Mouse (Mus musculus): ENCODE data around the gene Porcn.

DNA sequence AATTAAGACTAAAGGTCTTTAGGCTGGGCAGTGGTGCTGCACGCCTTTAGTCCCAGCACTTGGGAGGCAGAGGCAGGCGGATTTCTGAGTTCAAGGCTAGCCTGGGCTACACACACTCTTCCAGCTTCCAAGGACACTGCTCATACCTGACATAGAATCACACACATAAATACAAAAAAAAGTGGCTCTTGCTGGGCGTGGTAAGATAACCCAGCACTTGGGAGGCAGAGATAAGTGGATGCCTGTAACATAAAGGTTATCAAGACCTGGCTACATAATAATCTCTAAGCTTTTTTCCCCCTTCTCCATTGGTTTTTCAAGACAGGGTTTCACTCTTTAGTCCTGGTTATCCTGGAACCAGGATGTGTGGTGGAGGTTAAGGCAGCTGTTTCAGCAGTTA, 27.3 kb upstream of the Porcn start:
- TF ChIP-seq CTCF (IDR thresholded peaks at IDR 0.05; ENCODE audit: borderline replicate concordance, insufficient read depth, low read depth, low read length) (no peak), POLR2A (IDR thresholded peaks at IDR 0.05; ENCODE audit: borderline replicate concordance, insufficient read depth, low read length) (no peak)
